Mouse (Mus musculus): ENCODE measurements around the gene Exoc3l2.

Gene Exoc3l2

DNA sequence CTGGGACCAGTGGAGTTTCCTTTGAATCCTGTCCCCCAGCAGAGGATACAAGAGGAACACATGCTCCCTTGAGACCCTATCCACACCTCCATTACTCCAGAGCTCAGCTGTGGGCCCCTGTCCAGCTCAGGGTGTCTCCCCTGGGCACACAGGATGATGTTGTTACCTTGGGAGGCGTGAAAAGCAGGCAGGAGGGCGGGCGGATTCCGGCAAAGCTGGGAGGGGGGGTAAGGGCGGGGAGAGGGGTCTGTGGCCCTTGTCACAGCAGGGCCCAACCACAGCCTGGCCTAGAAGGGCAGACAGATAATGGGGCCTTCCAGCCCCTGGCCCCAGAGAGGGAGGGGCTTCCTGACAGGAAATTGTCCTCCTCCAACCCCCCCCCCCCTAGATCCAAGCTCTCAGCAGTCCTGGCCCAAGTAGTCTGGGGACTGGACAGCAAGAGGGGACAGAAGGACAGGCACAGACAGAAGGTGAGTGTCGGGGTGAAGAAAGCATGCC, at the start of gene Exoc3l2:
Exoc3l2 (plus strand) TSS at position 448 of the 498 bp plus-strand sequence.
- DNase-seq (ENCODE audit: low spot score): no peak

DNA sequence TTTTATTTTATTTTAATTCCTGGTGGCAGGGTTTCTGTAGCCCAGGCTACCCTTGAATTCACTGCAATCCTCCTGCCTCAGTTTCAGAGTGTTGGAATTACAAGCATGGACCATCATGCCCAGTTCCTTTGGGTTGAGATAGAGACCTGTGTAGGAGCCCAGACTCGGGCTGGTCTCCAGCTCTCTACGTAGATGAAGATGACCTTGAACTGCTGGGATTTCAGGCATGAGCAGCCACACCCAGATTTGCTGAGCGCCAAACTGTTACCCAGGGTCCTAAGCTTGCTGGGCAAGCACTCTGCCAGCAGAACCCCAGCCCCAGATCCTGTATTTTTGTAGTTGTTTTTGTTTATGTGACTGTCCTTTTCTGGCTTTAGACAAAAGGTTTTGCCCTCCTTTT, 49.6 kb upstream of the Exoc3l2 start:
- DNase-seq (ENCODE audit: low spot score): no peak

DNA sequence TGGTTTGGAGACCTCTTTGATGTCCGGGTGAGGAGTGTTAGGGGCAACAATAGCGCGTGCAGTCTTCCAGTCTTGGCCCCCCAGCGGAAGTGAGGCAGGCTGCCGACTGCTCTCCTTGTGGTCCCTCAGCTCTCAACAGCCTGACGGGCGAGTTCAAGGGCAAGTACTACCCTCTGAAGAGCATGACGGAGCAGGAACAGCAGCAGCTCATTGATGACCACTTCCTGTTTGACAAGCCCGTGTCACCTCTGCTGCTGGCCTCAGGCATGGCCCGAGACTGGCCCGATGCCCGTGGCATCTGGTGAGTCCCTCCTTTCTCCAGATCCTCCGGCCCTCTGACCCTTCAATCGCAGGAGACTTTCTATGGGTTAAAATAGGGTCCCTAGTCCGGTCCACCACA, 46.5 kb upstream of the Exoc3l2 start:
- no peak for DNase-seq (ENCODE audit: low spot score)

DNA sequence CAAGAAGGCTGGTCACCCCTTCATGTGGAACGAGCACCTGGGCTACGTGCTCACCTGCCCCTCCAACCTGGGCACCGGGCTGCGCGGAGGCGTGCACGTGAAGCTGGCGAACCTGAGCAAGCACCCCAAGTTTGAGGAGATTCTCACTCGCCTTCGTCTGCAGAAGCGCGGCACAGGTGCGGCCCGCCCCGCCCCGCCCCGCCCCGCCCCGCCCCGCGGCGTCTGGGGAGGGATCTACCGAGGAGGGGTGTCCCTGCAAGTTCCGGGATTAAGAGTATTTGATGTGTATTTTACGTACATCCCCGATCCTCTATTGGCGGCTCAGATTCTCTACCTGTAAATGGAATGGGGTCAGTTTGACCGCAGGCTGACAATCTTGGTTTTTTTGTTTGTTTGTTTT, 43.0 kb upstream of the Exoc3l2 start:
- DNase-seq (ENCODE audit: low spot score): no peak

DNA sequence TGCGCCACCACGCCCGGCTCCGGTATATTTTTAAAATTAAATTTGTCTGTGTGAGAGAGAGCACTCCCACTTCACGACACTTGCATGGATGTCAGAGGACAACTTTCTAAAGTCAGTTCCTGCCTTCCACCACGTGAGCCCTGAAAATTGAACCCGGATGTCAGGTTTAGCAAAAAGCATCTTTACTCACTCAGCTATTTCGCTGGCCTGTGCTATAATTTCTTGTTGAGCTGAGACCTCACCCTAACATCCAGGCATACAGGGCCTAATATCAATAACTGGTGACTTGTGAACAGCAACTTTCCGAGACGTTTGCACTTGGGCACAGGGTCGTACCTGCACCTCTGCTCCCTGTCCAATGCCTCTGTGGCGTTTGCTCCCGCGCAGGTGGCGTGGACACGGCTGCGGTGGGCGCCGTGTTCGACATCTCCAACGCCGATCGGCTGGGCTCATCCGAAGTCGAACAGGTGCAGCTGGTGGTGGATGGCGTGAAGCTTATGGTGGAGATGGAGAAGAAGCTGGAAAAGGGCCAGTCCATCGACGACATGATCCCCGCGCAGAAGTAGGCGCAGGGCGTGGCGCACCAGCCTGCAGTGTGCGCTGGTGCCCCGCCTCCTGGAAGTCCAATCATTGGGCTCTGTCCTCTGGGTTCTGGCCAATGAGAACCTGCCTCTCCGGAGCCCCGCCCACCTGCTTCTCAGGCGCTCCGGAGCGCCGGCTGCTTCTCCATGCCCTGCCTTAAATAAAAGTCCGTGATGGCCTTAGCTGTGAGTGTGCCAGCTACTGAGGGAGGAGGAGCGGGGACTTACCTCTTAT, 42.1 kb upstream of the Exoc3l2 start:
- DNase-seq (ENCODE audit: low spot score): peak; percentile 95

DNA sequence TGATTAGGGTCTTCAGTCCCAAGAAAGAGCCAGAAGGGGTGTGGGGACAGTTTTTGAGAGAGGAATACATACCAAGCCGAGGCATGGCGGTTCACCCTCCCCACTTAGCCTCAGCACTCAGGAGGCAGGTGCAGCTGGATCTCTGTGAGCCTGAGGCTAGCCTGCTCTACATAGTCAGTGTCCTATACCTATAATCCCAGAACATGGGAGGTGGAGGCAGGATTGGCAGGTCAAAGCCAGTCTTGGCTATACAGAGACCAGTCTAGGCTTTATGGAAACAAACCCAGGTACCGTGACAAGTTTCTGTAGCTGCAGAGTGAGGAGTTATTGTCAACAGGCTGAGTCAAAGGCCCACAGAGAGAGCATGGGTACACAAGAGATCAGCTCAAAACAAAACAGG, 40.0 kb upstream of the Exoc3l2 start:
- DNase-seq (ENCODE audit: low spot score): no peak

DNA sequence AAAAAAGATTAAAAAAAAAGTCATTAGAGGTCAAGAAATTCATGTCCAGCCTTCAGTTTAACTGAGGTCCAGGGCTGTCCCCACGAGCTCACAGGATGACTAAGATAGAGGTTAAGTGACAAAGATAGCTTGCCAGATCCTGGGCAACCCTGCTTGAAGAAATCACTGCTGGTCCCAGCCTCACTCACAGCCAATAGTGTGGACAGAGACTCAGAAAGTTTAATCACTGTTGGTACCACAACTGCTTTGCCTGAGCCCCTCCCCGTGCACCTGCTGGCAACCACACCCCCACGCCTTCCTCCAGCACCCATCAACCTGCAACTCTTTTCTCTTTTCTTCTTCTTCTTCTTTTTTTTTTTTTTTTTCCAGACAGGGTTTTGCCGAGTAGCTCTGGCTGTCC, 39.1 kb upstream of the Exoc3l2 start:
- no peak for DNase-seq (ENCODE audit: low spot score)

DNA sequence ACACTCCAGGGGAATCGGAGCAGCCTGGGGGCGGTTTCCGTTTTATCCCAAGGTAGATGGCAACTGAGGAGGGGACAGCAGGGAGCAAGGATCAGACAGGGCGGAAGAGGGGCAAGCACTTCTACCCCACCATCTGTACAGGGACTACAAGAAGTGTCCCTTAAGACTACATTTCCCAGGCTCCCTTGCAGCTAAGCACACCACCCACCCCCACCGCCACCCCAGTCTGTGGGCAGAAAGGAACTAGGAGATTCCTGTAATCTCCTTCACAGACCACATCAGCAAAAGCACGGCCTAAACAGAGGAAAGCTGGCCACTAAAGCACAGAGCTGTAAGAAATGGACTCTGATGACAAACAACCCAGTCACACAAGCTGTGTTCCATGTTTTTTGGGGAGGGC, 36.8 kb upstream of the Exoc3l2 start:
- DNase-seq (ENCODE audit: low spot score): no peak

DNA sequence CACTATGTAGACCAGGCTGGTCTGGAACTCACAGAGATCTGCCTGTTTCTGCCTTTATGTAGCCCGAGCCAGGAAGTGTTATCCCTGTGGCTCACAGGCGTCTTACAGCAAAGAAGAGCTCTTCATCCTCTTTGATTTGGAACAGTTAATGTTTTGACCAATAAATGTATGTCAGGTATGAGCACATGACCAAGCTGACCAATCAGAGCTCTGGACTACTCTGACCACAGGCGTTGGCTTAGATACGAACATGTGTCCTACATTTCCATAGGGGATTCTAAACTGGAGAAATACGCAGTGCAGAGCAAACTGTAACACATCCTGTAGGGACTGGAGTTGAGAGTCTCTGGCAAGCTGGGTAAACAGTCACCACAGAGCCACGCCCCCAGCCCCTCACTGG, 36.2 kb upstream of the Exoc3l2 start:
- DNase-seq (ENCODE audit: low spot score): no peak

DNA sequence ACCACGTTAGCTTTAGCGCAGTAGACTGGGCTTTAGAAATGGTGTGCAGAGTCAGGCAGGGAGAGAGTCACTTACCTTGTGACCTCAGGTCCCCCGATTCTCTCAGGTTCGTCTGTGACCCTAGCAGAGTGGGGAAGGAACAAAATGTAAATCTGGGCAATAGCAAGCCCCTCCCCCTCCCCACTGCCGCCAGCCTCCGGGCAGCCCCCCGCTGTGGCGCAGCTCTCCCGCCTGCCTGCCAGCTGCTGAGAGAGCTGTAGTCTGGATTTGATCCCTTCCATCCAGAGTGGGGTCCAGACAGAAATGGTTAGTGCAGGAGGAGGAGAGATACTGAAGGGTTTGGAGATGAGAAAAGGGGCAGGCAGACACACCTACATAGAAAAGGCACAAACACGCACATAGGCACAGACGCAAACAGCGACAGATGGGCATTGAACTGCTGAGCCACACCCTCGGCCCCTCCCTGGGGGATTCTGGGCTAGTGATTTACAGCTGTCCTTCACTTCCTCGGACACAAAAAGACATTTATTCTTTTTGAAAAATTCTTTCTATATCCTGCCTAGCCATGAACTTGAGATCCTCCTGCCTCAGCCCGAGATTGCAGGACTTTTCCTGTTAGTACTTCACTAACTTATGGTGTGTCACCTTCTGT, 35.0 kb upstream of the Exoc3l2 start:
- DNase-seq (ENCODE audit: low spot score): no peak

DNA sequence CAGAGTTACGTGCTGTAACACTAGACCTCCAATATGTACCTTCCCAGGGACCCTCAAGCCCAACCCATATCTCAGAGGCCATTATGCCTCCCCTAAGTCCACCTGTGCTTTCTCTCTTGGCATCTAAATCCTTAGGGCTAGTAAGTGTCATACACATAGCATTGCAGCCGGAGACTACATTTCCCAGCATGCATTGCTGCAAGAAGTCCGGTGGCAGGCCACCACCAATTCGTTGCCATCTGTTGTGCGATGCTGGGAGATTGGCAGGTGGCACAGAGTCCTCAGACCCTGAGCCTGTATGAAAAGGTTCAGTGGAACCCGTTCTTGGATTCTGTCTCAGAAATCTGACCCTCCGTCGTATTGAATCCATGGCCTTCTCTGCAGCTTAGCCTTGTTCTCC, 33.4 kb upstream of the Exoc3l2 start:
- DNase-seq (ENCODE audit: low spot score): no peak

DNA sequence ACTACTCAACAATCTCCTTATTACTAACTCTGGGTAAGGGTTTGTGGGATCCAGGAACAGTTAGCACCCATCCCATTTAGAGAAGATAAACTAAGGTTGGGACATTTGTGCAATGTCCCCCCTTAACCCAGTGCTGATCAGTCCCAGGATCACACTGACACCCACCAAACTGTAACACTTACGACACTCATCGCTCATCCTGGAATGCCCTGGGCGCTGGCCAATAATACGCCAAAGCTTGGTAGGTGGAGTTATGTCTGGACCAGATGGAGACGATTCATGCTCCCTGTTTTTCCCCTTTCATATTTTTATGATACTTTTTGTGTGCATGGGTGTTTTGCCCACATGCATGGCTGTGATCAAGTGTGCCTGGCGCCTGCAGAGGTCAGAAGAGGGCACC, 32.7 kb upstream of the Exoc3l2 start:
- no peak for DNase-seq (ENCODE audit: low spot score)

DNA sequence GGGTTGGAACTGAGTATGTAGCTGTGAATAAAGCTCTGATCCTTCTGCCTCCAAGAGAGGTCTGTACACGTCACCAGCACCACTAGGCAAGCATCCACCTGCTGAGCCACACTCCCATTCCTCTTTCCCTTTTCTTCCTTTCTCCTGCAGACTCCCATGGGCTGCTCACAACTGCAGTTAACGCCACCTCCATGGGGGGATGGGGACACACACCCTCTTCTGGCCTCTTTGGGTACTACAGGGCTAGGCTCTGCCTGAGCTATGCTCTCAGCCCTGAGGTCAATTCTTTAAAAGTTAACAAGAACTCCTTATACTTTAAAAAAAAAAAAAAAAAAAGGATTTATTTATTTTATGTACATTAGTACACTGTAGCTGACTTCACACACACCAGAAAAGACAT, 30.7 kb upstream of the Exoc3l2 start:
- DNase-seq (ENCODE audit: low spot score): no peak

DNA sequence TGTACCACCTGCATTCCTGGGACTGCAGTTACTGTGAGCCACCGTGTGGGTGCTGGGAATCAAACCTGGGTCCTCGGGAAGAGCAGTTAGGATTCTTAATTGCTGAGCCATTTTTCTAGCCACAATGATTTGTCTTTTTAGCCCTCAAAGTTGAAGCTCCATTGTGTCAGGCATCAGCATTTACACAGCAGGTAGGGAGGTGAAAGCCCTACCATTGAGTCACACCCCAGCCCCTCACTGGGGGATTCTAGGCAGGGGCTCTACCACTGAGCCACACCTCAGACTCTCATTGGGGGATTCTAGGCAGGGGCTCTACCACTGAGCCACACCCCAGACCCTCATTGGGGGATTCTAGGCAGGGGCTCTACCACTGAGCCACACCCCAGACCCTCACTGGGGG, 26.9 kb upstream of the Exoc3l2 start:
- DNase-seq (ENCODE audit: low spot score): no peak

DNA sequence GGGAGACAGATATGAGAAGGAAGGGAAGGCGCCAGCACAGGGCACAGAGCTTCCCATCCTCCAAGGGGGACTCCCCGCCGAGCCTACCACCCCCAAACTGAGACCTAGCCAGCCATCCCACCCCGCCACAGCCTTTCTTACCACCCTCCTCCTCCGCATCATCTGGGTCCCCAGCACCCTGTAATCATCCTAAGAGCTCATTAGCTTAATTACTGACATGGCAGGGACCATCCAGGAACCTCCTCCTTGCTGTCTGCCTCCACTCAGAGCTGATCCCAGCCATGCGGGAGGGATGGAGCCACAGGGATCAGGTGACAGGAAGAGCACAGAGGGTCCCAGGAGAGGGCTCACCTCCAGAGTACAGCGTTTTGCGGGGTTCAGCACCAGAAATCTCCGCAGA, 26.1 kb upstream of the Exoc3l2 start:
- no peak for DNase-seq (ENCODE audit: low spot score)

DNA sequence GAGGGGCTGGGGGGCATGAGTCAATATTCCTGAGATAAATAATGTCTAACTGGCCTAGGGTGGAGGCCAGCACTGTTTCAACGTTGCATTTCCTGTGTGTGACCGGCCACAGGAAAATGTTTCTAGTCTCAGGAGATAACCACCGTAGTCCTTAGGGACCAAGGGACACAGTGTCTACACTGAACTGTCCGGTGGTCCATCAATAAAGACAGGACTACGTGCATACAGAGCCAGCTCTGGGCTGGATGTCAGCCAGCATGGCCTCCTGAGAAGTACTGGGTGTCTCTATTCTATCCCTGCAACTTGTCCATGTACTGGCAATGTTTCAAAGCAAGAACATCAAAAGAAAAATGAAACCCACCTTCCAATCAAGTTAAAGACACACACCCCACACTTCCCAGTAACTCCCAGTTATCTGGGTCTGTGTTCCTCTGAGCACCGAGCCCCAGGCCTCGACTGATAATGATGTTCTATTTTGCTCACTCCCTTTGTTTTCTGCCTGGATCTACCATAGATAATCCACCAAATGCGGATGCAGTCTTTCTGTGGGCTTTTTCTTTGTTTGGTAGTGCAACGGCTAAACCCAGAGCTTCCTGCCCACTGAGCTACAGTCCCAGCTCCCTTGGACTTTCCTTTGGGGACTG, 21.6 kb upstream of the Exoc3l2 start:
- peak; percentile 76 for DNase-seq (ENCODE audit: low spot score)

DNA sequence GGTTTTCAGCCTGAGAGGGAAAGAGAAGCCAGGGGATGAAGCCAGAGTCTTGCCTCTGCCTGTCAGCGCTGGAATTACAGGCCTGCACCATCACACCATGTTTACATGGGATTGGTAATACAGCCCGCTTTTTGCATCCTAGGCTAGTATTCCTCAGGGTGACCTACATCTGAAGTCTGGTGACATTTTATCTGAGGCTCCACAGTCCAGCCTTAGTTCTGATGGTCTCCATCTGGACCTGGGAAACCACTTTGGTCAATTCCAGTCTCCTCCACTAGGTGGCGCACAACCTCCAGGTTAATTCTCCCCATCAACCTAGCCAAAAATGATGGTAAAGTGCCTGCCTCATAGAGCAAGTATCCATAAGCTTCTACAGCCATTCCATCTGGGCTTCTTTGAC, 19.8 kb upstream of the Exoc3l2 start:
- peak; percentile 95 for DNase-seq (ENCODE audit: low spot score)

DNA sequence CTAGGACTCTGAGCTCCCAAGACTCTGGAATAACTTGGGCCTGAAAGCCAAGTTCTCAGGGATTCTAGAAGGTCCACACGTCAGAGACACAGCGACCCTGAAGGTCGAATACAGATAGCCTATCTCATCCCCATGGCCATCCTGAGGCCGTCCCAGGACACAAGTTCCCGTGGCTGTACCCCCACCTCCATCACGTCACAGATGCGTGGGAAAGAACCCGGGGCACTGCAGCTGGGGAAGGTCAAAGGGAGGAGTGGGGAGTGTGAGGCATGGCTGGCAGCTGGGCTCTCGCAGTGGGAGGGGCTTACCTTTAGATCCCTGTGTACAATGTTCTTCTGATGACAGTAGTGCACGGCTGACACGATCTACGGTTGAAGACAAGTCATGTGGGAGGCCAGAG, 18.3 kb upstream of the Exoc3l2 start:
- DNase-seq (ENCODE audit: low spot score): peak; percentile 76

DNA sequence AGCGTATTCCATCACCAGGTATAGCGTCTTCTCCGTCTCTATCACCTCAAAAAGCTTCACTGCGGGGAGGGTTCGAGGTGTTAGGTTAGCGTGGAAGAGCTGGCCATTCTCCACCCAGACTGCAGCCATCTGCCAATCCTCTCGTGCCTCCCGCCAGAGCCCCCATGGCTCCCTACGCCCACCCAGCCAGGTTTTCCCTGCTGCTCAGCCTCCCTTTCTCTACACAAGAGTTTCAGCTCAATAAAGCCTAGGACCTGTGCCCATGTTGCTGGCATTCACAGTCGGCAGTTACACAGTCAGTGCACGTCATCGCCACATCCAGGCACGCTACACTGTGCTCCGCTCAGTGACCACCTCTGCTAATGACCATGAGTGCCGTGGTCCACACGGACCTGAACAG, 15.4 kb upstream of the Exoc3l2 start:
- no peak for DNase-seq (ENCODE audit: low spot score)

DNA sequence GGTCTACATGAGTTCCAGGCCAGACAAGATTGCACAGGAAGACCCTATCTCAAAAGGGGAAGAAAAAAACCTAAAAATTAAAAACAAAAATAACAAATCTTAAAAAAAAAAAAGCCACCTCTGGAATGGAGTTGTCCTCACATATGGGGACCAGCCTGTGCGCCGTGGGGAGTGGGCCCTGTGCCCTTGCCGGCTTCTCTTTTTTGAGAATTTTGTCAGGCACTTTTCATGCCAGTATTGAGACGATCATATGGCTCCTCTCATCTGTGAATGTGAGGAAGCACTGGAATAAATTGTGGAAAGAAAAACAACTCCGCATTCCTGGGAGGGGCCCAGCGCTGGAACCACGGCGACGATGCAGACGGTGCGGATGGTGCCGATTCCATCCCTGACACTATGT, 14.0 kb upstream of the Exoc3l2 start:
- no peak for DNase-seq (ENCODE audit: low spot score)

DNA sequence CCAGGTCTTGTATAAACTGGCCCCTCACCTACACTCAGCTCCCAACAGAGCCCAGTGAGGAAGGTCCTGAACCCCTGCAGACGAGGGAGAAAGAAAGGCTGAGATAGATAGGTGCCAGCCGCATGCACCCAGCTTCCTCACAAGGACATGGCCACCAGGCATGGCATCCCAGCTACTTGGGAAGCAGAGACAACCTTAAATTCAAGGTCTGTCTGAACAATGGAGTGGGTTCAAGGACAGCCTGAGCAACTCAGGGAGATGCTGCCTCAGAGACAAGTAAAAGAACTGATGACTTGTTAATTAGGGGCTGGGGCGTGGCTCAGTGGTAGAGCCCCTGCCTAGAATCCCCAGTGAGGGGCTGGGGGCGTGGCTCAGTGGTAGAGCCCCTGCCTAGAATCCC, 7.9 kb upstream of the Exoc3l2 start:
- DNase-seq (ENCODE audit: low spot score): no peak

DNA sequence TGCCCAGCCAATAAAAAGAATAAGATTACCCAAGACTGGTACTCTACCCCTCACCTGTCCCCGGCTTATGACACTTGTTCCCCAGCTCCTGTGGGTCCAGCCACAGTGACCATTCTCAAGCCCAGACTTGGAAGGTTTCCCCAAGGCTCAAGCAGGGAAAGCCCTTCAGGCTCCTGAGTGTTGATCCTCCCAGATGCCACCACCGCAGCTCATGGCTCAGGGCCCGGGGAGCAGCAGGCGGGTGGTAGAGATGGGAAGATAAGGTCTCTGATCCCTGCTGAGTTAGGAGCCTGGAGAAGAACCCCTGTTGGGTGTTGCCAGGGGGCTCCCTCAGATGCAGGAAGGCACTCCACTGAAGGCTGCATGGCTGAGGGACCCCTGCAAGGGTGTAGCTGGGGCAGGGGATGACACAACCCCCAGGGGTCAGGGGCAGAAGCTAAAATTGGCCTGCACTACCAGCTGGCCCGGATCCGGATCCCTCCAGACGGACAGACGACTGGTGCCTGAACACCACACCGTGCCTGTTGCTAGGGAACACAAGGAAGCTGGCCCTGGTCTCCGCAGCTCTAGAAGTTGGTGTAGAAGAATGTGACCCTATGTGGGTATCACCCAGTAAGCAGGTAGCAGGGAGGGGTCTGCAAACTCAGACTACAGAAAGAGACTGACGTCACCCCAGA, 7.2 kb upstream of the Exoc3l2 start:
- DNase-seq (ENCODE audit: low spot score): no peak

DNA sequence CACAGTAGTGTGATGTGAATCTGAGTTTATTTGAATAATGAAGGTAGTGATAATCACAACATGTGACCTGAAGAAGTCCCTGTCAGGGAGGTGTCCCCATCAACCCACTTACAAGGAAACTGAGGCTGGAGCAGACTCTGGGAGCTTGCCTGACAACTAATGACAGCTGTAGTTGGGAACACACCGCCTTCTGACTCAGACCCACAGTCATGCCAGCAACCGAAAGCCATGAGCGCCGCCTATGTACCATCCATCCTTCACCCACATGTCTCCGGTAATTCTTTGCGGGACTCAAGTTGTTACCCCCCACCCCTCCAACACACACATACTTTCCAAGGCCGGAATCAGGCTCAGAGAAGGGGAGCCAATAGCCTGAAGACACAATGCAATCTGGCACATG, 6.5 kb upstream of the Exoc3l2 start:
- no peak for DNase-seq (ENCODE audit: low spot score)

Data from testis, postnatal 10 days (tissue).